Mouse (Mus musculus): ENCODE data around the gene Gpr152.

- TF ChIP-seq CTCF (IDR thresholded peaks at IDR 0.05; ENCODE audit: insufficient read depth, low read length), result no peak
- TF ChIP-seq POLR2A (IDR thresholded peaks at IDR 0.05; ENCODE audit: borderline replicate concordance, extremely low read depth, low read depth, low read length), result no peak
These were observed 1.7 kb upstream of the Gpr152 start for GRCm38 (mm10) chr19:4137913-4138312.
